ENCODE assay signal across 22 mouse cellular contexts in the genomic region with DNA sequence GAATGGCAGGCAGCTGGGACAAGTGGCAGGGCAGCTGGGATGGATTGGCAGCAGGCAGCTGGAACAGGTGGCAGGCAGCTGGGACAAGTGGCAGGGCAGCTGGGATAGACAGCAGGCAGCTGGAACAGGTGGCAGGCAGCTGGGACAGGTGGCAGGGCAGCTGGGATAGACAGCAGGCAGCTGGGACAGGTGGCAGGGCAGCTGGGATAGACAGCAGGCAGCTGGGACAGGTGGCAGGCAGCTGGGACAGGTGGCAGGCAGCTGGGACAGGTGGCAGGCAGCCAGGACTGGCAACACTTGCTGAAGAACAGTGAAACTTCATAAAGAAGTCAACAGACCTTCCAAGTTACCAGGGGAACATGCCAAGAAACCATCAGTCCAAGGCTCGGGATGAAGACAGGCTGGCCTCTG. TPM values are rescaled to one million over a fixed set of nuclear protein-coding genes. Genes with fewer than 3 reads are reported as not detected.
A peak's percentile ranks its signal among the peaks of the same experiment; 100 is the strongest.
DNase-seq lines count a peak whose midpoint lies in the region; ATAC-seq and TF ChIP-seq lines count a peak whose summit lies in the region.
"Not testable (repeated sequence)": the region's sequence is repeated elsewhere in the genome, so short reads cannot be mapped to it uniquely, and the experiment has no call there.
"Had no signal": no experiment of that assay in that cellular context is flagged by ENCODE, and none has a peak within 500 bp of the region (broad histone marks: within the 10 kb centered on the region; RNA-seq: fewer than 3 reads in every experiment).

No protein-coding gene starts in this region.

- DNase-seq in MN1 (ENCODE audit: low spot score) = peak; percentile 8
- DNase-seq in forebrain, embryonic 10.5 days (ENCODE audit: extremely low spot score, low spot score) = not testable (repeated sequence)
- DNase-seq in gastrocnemius, postnatal 10 days = peak; percentile 5
- peak; percentile 7 for DNase-seq in hindbrain, postnatal 0 days (ENCODE audit: low spot score)
- peak; percentile 17 for DNase-seq in left cerebral cortex, postnatal 4 days
- peak; percentile 21 for DNase-seq in lung, postnatal 25 days (ENCODE audit: low spot score)
- peak; percentile 41 for DNase-seq in testis, postnatal 10 days (ENCODE audit: low spot score)

- not testable (repeated sequence) for ATAC-seq in hindbrain, postnatal 0 days; midbrain, embryonic 12.5 days (ENCODE audit: low FRiP score, low read depth)

- H3K27me3 ChIP-seq in forebrain, embryonic 10.5 days (ENCODE audit: poor library complexity, severe bottlenecking); hindbrain, postnatal 0 days (ENCODE audit: insufficient read depth, low read length); midbrain, embryonic 12.5 days: not testable (repeated sequence)

- not testable (repeated sequence) for H3K9ac ChIP-seq in hindbrain, postnatal 0 days (replicated peaks; ENCODE audit: low read length); midbrain, embryonic 12.5 days (replicated peaks)

- H3K27ac ChIP-seq in forebrain, embryonic 10.5 days = peak overlapping the region; percentile 33
- not testable (repeated sequence) for H3K27ac ChIP-seq in hindbrain, postnatal 0 days
- peak overlapping the region; percentile 76 for H3K27ac ChIP-seq in midbrain, embryonic 12.5 days (replicated peaks)

- not testable (repeated sequence) for H3K4me1 ChIP-seq in forebrain, embryonic 10.5 days; hindbrain, postnatal 0 days (ENCODE audit: insufficient read depth, low read length); midbrain, embryonic 12.5 days

- 89% methylated on average over 1 of the region's 1 CpGs for WGBS in forebrain, embryonic 10.5 days
- WGBS in hindbrain, postnatal 0 days = 33% methylated on average over 1 of the region's 1 CpGs
- 71% methylated on average over 1 of the region's 1 CpGs for WGBS in midbrain, embryonic 12.5 days

- H3K36me3 ChIP-seq in forebrain, embryonic 10.5 days (replicated peaks); hindbrain, postnatal 0 days (ENCODE audit: insufficient read depth, low read length); midbrain, embryonic 12.5 days: not testable (repeated sequence)

- H3K9me3 ChIP-seq in forebrain, embryonic 10.5 days; hindbrain, postnatal 0 days (ENCODE audit: low read length); midbrain, embryonic 12.5 days: not testable (repeated sequence)

- TF ChIP-seq CTCF in hindbrain, postnatal 0 days (IDR thresholded peaks at IDR 0.05; ENCODE audit: low read depth) = not testable (repeated sequence)

- not testable (repeated sequence) for H3K4me2 ChIP-seq in hindbrain, postnatal 0 days (ENCODE audit: low read depth, low read length); midbrain, embryonic 12.5 days (replicated peaks)

- not testable (repeated sequence) for H3K4me3 ChIP-seq in forebrain, embryonic 10.5 days; hindbrain, postnatal 0 days (ENCODE audit: low read length); midbrain, embryonic 12.5 days

- intact Hi-C loops in left cerebral cortex, postnatal 4 days (cut with DNase I) = not testable (repeated sequence)

RNA-seq across cellular contexts. Expression of a gene that starts 30.6 kb away (rescaled TPM):
- polyA plus RNA-seq in forebrain, embryonic 10.5 days (2016; fragmentation: Nextera tagmentation; extraction: Ambion mirVana) = not detected in 2 replicates
- not detected for total RNA-seq in gastrocnemius, postnatal 10 days (2021)
- total RNA-seq in hindbrain, postnatal 0 days (2014; rRNA removed) = not detected in 2 replicates
- polyA plus RNA-seq in hindbrain, postnatal 0 days (2015; fragmentation: Nextera tagmentation; extraction: Ambion mirVana) = not detected in 2 replicates
- not detected for total RNA-seq in left cerebral cortex, postnatal 4 days (2021)
- polyA plus RNA-seq in midbrain, embryonic 12.5 days (2016; fragmentation: Nextera tagmentation; extraction: Ambion mirVana) = not detected in 2 replicates
- total RNA-seq: adrenal gland, postnatal 4 days; gastrocnemius, postnatal 25 days; heart, postnatal 36 days; left cerebral cortex, postnatal 10 days had no signal
- polyA plus RNA-seq: embryonic facial prominence, embryonic 12.5 days; heart, embryonic 11.5 days; hindbrain, embryonic 15.5 days; kidney, postnatal 0 days; limb, embryonic 11.5 days; midbrain, embryonic 14.5 days; neural tube, embryonic 15.5 days had no signal

RNA-seq across cellular contexts. Expression of a gene that starts 39.9 kb away (rescaled TPM):
- polyA plus RNA-seq in forebrain, embryonic 10.5 days (2016; fragmentation: Nextera tagmentation; extraction: Ambion mirVana) = 57.7 and 60.9 TPM in 2 replicates
- total RNA-seq in gastrocnemius, postnatal 10 days (2021) = 10 to 100 TPM; 13.3 to 15.3 TPM
- 11.8 and 17.3 TPM in 2 replicates for total RNA-seq in hindbrain, postnatal 0 days (2014; rRNA removed)
- polyA plus RNA-seq in hindbrain, postnatal 0 days (2015; fragmentation: Nextera tagmentation; extraction: Ambion mirVana) = 18.6 and 20.4 TPM in 2 replicates
- total RNA-seq in left cerebral cortex, postnatal 4 days (2021) = 10 to 100 TPM; 18.5 to 22.6 TPM
- 40.6 and 46.4 TPM in 2 replicates for polyA plus RNA-seq in midbrain, embryonic 12.5 days (2016; fragmentation: Nextera tagmentation; extraction: Ambion mirVana)

RNA-seq across cellular contexts. Expression of a gene that starts 57.3 kb away (rescaled TPM):
- polyA plus RNA-seq in forebrain, embryonic 10.5 days (2016; fragmentation: Nextera tagmentation; extraction: Ambion mirVana) = 14.6 and 17.0 TPM in 2 replicates
- 10 to 100 TPM; 15.6 to 19.2 TPM for total RNA-seq in gastrocnemius, postnatal 10 days (2021)
- total RNA-seq in hindbrain, postnatal 0 days (2014; rRNA removed) = 13.7 and 26.9 TPM in 2 replicates
- 24.0 and 25.4 TPM in 2 replicates for polyA plus RNA-seq in hindbrain, postnatal 0 days (2015; fragmentation: Nextera tagmentation; extraction: Ambion mirVana)
- 1 to 10 TPM; 4.7 to 5.2 TPM for total RNA-seq in left cerebral cortex, postnatal 4 days (2021)
- 12.9 and 14.9 TPM in 2 replicates for polyA plus RNA-seq in midbrain, embryonic 12.5 days (2016; fragmentation: Nextera tagmentation; extraction: Ambion mirVana)

RNA-seq across cellular contexts. Expression of a gene that starts 57.6 kb away (rescaled TPM):
- polyA plus RNA-seq in forebrain, embryonic 10.5 days (2016; fragmentation: Nextera tagmentation; extraction: Ambion mirVana) = 0.22 and 0.31 TPM in 2 replicates
- total RNA-seq in gastrocnemius, postnatal 10 days (2021) = under 1 TPM; 0.23 to 0.26 TPM
- total RNA-seq in hindbrain, postnatal 0 days (2014; rRNA removed) = 1.6 and 6.0 TPM in 2 replicates
- polyA plus RNA-seq in hindbrain, postnatal 0 days (2015; fragmentation: Nextera tagmentation; extraction: Ambion mirVana) = 0.35 and 0.79 TPM in 2 replicates
- total RNA-seq in left cerebral cortex, postnatal 4 days (2021) = not detected
- 0.26 TPM in 1 of 2 replicates, not detected in the other for polyA plus RNA-seq in midbrain, embryonic 12.5 days (2016; fragmentation: Nextera tagmentation; extraction: Ambion mirVana)
- total RNA-seq: heart, adult 18-20 months; heart, postnatal 36 days had no signal
- polyA plus RNA-seq: CD4-positive, CD25-positive, alpha-beta regulatory T cell, adult 4 months; heart, embryonic 11.5 days; heart, embryonic 16.5 days; midbrain, embryonic 14.5 days had no signal
